Mouse (Mus musculus) midbrain, embryonic 11.5 days (tissue): ENCODE measurements around the gene Pdzd2. TPM values are rescaled to one million over a fixed set of nuclear protein-coding genes. Genes with fewer than 3 reads are reported as not detected.

Experiments used
- ATAC-seq: fragments of 200-750 bp; cut with Nextera tagmentation; 2 replicates; pipeline ENCODE4 v1.8.0; 2017; ENCODE audit warnings: moderate TSS enrichment, moderate library complexity; ENCODE audit not compliant: low FRiP score
- DNase-seq: peaks from one replicate; pipeline ENCODE4 v3.0.0; 2015; ENCODE audit warnings: low spot score; ENCODE audit errors: missing footprints
- H3K27ac ChIP-seq: fragments of 300-500 bp; sonication (generic); 2 replicates; pipeline ENCODE4 v1.5.1; 2014; ENCODE audit warnings: low read depth, low read length
- H3K27me3 ChIP-seq: fragments of 300-500 bp; sonication (generic); 2 replicates; pipeline ENCODE4 v1.6.1; 2014; ENCODE audit warnings: mild to moderate bottlenecking, low read length, moderate library complexity, mixed read lengths; ENCODE audit not compliant: control insufficient read depth, insufficient read depth
- H3K36me3 ChIP-seq: fragments of 300-500 bp; sonication (generic); 2 replicates; pipeline ENCODE4 v1.6.1; 2014; ENCODE audit warnings: mild to moderate bottlenecking, low read length, moderate library complexity, mixed read lengths; ENCODE audit not compliant: control insufficient read depth, insufficient read depth
- H3K4me1 ChIP-seq: fragments of 300-500 bp; sonication (generic); 2 replicates; pipeline ENCODE4 v1.6.1; 2014; ENCODE audit warnings: low read length; ENCODE audit not compliant: control insufficient read depth, insufficient read depth
- H3K4me2 ChIP-seq: fragments of 300-500 bp; sonication (generic); 2 replicates; pipeline ENCODE4 v1.6.1; 2014; ENCODE audit warnings: mild to moderate bottlenecking, moderate library complexity
- H3K4me3 ChIP-seq: fragments of 300-500 bp; sonication (generic); 2 replicates; pipeline ENCODE4 v1.5.1; 2014; ENCODE audit warnings: low read depth, low read length
- H3K9ac ChIP-seq: fragments of 300-500 bp; sonication (generic); 2 replicates; pipeline ENCODE4 v1.6.1; 2014; ENCODE audit warnings: low read length
- H3K9me3 ChIP-seq: fragments of 300-500 bp; sonication (generic); 2 replicates; pipeline ENCODE4 v1.6.1; 2016; ENCODE audit warnings: low read length; ENCODE audit not compliant: control insufficient read depth
- WGBS: fragments of 180-500 bp; shearing (Covaris S2); extraction: QIAGEN DNeasy Blood & Tissue Kit; methylation state at CpG from one replicate; pipeline ENCODE4 v1.1.7; 2014; 5-methylcytosine and 5-hydroxymethylcytosine counted together
- microRNA-seq: library from miRNA; unstranded; fragments of <30 nt; microRNA quantifications from one replicate; pipeline ENCODE4, GENCODE M21; 2017
- polyA plus RNA-seq: library from polyadenylated mRNA; unstranded; fragments of >200 nt; fragmentation: Nextera tagmentation; extraction: Ambion mirVana; gene quantifications from 2 replicates; pipeline ENCODE4 v1.2.1, GENCODE M21; 2014

Gene Pdzd2
- polyA plus RNA-seq, 1 experiment from 2014 or later, result 5.2 TPM

- 88% methylated on average over 4 of the region's 4 CpGs for WGBS
- H3K4me2 ChIP-seq, result no peak overlapping the region
- no peak for ATAC-seq
These were observed 429.0 kb downstream of the Pdzd2 start for GRCm38 (mm10) chr15:12310676-12311075.

More at GRCm38 (mm10) chr15:12310676-12311075, 429.0 kb downstream of the Pdzd2 start:
- Histone ChIP-seq H3K36me3 (no peaks in the 10 kb centered on the region), H3K4me3 (no peak overlapping the region), H3K9me3 (no peaks in the 10 kb centered on the region), H3K27ac (no peak overlapping the region), H3K9ac (no peak overlapping the region), H3K27me3 (no peaks in the 10 kb centered on the region), H3K4me1 (no peaks in the 10 kb centered on the region)
- no peak for DNase-seq

Small RNAs within 50 kb of the gene (microRNA-seq; reads per million reads assigned to microRNA genes)
- not detected for gene Gm24135
- gene Gm24302, result not detected

Other genes with a start within 250 kb of the Pdzd2 start
- gene 6030458C11Rik, start 84.7 kb upstream of the Pdzd2 start, polyA plus RNA-seq, result 24.3 and 25.3 TPM in 2 replicates
- gene Drosha, start 84.9 kb upstream of the Pdzd2 start, polyA plus RNA-seq, result 79.2 and 83.7 TPM in 2 replicates